Mouse (Mus musculus): ENCODE data around the gene Mfsd12. TPM values are rescaled to one million over a fixed set of nuclear protein-coding genes. Genes with fewer than 3 reads are reported as not detected.

Mfsd12 gene
- total RNA-seq (2021), result 10 to 100 TPM; 38.1 to 42.0 TPM
- long read RNA-seq, experiment 1, transcript Mfsd12-201 (10 exons, 3,971 nt), result major isoform, 21 of 50 reads
- long read RNA-seq, experiment 1, partial matches to known transcripts, result 9 of 50 reads
- long read RNA-seq, experiment 1, other reads (novel, unspliced or antisense), result 20 of 50 reads
- long read RNA-seq, experiment 2, transcript Mfsd12-201 (10 exons, 3,971 nt), result major isoform, 15 of 56 reads
- long read RNA-seq, experiment 2, partial matches to known transcripts, result 34 of 56 reads
- long read RNA-seq, experiment 2, other reads (novel, unspliced or antisense), result 7 of 56 reads

GRCm38 (mm10) chr10:81356991-81357844, at the start of gene Mfsd12:
Gene Mfsd12, plus strand, starts transcription at chr10:81357491.
- DNase-seq (ENCODE audit: low spot score in 2 of 2), result peak; percentile 91 to 93

DNA sequence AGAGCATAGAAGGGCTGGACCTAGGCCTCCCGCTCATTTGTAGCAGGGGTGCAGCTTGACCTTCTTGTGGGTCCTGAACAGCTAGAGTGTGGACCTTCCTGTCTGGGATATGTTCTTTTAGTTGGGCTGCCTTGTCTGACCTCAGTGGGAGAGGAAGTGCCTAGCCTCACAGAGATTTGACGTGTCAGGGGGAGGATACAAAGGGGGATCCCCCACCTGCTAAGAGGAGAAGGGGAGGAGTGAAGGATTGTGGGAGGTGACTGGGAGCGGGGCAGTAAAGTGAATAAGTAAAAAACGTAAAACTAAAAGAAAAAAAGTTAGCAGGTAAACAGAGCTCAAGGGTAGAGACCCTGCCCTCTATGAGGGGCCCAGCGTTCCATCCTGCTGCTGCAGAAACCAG, 47.7 kb upstream of the Mfsd12 start:
- DNase-seq (ENCODE audit: low spot score in 2 of 2), result no peak

GRCm38 (mm10) chr10:81313581-81313980, 43.7 kb upstream of the Mfsd12 start:
- no peak for DNase-seq (ENCODE audit: low spot score in 2 of 2)

- DNase-seq (ENCODE audit: low spot score in 2 of 2), result no peak
These were observed 43.1 kb upstream of the Mfsd12 start for GRCm38 (mm10) chr10:81314201-81314600.

DNA sequence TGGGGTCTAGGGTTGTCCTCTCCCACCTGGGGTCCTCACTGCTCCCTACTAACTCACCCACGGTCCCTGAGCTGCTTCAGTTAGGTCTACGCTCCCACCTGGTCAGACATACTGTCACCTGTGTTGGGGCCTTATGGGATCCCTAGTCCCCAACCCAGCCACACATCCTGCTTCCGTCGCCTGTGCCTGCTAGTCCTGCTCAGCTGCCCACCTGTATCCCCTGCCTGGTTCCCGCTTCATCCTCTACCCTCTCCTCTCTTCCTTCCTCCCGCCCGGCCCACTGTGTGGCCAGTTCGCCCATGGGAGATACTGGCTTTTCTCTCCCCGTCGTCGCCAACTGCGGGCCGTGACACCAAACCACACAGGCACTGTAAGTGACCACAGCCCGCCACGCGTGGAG, 41.7 kb upstream of the Mfsd12 start:
- DNase-seq (ENCODE audit: low spot score in 2 of 2), result no peak

DNA sequence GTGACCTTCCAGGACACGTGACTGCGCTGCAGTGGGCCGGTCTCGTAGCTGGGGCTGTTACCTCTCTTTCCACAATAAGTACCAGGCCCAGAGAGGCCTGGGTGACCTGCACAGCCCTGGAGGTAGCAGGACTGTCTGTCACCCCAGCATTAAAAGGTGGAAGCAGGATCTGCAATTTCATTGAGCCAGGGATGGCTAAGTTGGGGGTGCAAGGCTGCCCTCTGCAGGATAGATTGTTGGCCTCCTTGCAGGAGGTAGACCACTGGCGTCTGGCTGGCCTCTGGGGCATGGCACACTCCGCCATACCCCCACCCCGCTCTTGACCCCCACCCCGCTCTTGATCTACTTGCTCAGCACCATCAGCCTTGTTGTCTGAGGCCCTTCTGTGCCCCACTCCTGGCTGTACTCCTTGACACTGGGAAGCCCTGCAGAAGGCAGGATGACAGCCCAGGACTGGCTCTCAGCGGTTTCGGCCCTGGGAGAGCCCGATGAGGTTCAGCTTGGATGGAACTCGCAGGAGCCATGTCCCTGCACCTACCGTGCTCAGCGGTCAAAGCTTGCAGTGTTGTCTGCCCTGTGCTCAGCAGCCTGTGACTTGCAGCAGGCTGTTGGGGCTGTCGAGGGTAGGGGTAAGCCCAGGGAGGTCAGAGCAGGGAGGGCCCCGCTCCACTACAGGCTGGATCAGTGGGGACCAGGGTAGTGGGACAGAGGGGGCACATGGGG, 40.8 kb upstream of the Mfsd12 start:
- no peak for DNase-seq (ENCODE audit: low spot score in 2 of 2)

DNA sequence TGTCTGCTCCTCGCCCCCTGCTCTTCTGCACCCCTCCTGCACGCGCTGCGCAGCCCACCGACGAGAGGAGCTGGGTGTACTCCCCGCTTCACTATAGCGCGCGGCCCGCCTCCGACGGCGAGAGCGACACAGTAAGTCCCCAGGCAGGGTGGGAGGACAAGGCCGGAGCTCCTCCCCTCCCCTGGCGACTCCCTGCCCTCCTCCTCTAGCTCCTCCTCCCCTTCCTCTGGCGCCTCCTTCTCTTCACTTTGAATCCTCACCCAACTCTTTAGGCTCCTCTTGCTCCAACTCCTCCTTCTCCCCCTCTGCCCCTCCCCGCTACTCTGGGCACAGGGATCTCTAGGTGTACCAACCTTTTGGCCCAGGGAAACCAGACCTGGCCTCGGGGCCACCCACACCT, 40.0 kb upstream of the Mfsd12 start:
- DNase-seq (ENCODE audit: low spot score in 2 of 2), result no peak

- no peak for DNase-seq (ENCODE audit: low spot score in 2 of 2)
These were observed 38.5 kb upstream of the Mfsd12 start for GRCm38 (mm10) chr10:81318589-81319329.

- no peak for DNase-seq (ENCODE audit: low spot score in 2 of 2)
These were observed 38.0 kb upstream of the Mfsd12 start for GRCm38 (mm10) chr10:81319330-81319699.

GRCm38 (mm10) chr10:81319741-81320549, 37.3 kb upstream of the Mfsd12 start:
- DNase-seq (ENCODE audit: low spot score in 2 of 2), result peak in 1 of 2 experiments; percentile 85

DNA sequence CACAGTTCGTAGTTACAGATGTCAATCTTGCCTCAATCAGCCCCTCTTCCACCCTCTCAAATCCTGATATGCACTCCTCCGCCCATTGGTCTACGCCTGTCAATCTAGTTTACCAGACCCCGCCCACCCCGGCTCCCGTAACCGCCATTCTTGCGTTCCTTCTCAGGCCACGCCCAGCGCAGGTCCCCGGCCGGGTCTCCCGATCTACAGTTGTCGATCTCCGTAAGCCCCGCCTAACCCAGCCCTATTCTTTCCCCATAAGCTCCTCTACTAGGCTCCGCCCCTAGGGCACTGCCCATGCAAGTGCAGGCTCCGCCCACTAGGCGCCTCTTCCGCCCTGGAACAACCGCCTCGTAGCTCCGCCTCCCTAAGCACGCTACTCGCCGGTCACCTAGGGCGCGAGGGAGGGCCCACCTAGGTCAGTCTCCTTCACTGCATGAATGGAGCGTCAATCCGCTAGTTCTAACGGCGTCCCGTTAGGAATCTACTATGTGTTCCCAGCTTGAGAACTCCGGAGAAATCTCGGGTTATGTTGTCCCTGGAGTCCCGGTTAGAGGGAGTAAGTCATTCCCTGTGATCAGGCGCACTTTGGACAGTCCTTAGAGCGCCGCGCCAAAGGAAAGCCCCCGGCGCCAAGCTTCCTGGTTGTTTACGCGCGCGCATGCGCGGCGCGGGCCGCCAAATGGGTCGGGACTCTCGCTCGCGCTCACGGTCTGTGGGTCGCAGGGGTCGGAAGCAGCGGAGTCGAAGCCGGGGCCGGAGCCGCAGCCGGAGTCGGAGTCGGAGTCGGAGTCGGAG, 36.5 kb upstream of the Mfsd12 start, which contains the start of gene Cactin:
Gene Cactin (plus strand): TSS at position 554 of the 798 bp plus-strand sequence.
- peak; percentile 97 to 98 for DNase-seq (ENCODE audit: low spot score in 2 of 2)

DNA sequence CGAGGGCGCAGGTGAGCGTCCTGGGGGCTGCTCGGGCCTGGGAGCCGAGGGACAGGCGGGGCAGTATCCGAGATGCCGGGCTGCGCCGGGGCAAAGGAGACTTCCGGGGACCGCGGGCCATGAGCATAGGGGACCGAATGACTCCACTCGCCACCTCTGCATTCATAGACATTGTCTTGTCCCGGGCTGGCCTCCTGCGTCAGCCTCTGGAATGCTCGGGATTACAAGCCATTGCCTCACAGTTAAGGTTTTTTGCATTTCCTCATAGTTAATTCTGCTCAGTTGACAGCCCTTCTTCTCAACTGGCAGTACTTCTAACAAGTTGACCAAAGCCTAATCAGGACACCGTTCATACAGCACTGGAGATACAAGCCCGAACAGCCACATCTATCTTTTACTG, 35.9 kb upstream of the Mfsd12 start:
- DNase-seq (ENCODE audit: low spot score in 2 of 2), result no peak

GRCm38 (mm10) chr10:81322444-81322843, 34.8 kb upstream of the Mfsd12 start:
- DNase-seq (ENCODE audit: low spot score in 2 of 2), result no peak

GRCm38 (mm10) chr10:81323141-81323775, 34.0 kb upstream of the Mfsd12 start:
- DNase-seq (ENCODE audit: low spot score in 2 of 2), result no peak

DNA sequence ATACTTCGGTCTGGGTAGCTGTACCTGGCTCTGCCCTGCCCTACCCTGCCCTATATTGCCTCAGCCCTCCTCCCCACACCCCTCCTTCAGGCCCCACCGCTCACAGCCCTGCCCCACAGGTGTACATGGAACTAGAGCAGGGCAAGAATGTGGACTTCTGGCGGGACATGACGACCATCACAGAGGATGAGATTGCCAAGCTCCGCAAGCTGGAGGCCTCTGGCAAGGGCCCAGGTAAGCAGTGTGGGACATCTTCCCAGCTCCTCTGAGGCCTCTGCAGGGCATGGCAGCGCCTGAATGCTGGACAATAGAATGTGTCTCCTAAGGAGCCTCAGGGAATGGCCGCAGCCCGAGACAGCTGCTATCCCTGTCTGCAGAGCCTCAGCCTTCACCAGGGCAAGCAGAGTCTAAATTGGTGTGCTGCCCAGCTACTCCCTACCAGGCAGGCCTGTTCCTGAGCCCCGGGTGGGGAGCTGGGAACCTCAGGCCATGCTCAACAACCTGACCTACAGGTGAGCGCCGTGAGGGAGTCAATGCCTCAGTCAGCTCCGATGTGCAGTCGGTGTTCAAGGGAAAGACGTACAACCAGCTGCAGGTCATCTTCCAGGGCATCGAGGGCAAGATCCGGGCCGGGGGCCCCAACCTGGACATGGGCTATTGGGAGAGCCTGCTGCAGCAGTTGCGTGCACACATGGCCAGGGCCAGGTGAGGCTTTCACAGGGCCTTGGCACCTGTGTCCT, 33.3 kb upstream of the Mfsd12 start:
- no peak for DNase-seq (ENCODE audit: low spot score in 2 of 2)

GRCm38 (mm10) chr10:81325176-81325575, 32.1 kb upstream of the Mfsd12 start:
- DNase-seq (ENCODE audit: low spot score in 2 of 2), result no peak

- no peak for DNase-seq (ENCODE audit: low spot score in 2 of 2)
These were observed 31.5 kb upstream of the Mfsd12 start for GRCm38 (mm10) chr10:81325781-81326180.

DNA sequence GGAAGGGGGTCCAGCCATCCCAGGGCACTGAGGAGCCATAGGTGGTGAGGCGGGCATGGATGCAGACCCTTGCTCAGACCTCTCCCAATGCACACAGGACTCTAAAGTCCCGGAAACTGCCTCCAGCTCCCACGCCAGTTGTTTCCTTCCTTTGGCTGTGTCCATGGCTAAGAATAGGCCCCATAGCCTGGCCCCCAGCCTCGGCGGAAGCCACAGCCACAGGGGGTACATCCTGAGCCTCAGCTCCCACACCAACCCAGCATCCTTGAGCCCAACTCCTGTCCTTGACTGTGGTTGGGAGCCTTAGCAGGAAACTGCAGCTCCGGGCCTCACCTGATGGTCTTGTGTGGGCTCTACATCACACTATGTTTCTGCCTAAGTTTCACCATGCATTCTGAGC, 30.4 kb upstream of the Mfsd12 start:
- DNase-seq (ENCODE audit: low spot score in 2 of 2), result no peak
